Mouse (Mus musculus) C2C12 (cell line): ENCODE measurements around the gene Igsf21. TPM values are rescaled to one million over a fixed set of nuclear protein-coding genes. Genes with fewer than 3 reads are reported as not detected.

Experiments used
- H3K27me3 ChIP-seq: one replicate; pipeline ENCODE4 v1.6.1; 2011; ENCODE audit not compliant: control insufficient read depth, insufficient read depth, insufficient read length
- H3K36me3 ChIP-seq: one replicate; pipeline ENCODE4 v1.6.1; 2011; ENCODE audit not compliant: control insufficient read depth, insufficient read depth
- H3K4me3 ChIP-seq: one replicate; pipeline ENCODE4 v1.5.1; 2011; ENCODE audit warnings: mild to moderate bottlenecking, control low read depth; ENCODE audit not compliant: poor library complexity, insufficient read depth, severe bottlenecking
- H3K79me2 ChIP-seq: one replicate; pipeline ENCODE4 v1.6.1; 2011; ENCODE audit not compliant: control insufficient read depth, insufficient read depth
- H3K79me3 ChIP-seq: one replicate; pipeline ENCODE4 v1.6.1; 2011; ENCODE audit warnings: low read depth, control low read depth
- H3ac ChIP-seq: one replicate; pipeline ENCODE3; 2011; ENCODE audit warnings: low read depth; ENCODE audit not compliant: control insufficient read depth, insufficient read length
- CEBPB ChIP-seq: IDR thresholded peaks from one replicate; pipeline ENCODE4 v1.6.1; 2011; ENCODE audit warnings: low read depth, mild to moderate bottlenecking, control low read depth, moderate library complexity
- CTCF ChIP-seq: IDR thresholded peaks from one replicate; pipeline ENCODE4 v1.5.1; 2011; ENCODE audit not compliant: control insufficient read depth, insufficient read depth, insufficient read length
- FOSL1 ChIP-seq: IDR thresholded peaks from one replicate; pipeline ENCODE4 v1.8.0; 2011; ENCODE audit warnings: mild to moderate bottlenecking, low read length; ENCODE audit not compliant: poor library complexity, insufficient read depth, severe bottlenecking
- MAX ChIP-seq: IDR thresholded peaks from one replicate; pipeline ENCODE4 v1.6.1; 2011; ENCODE audit warnings: mild to moderate bottlenecking, control low read depth
- MYOD1 ChIP-seq: IDR thresholded peaks from one replicate; pipeline ENCODE4 v1.6.1; 2011; ENCODE audit warnings: low read depth; ENCODE audit not compliant: control insufficient read depth, insufficient read length
- MYOG ChIP-seq: IDR thresholded peaks from one replicate; pipeline ENCODE4 v1.6.1; 2011; ENCODE audit not compliant: control insufficient read depth, insufficient read length; ENCODE audit errors: extremely low read depth
- USF1 ChIP-seq: IDR thresholded peaks from one replicate; pipeline ENCODE4 v1.6.1; 2011; ENCODE audit warnings: low read depth, mild to moderate bottlenecking, control low read depth, moderate library complexity
- long read RNA-seq, 2 experiments: library from polyadenylated mRNA; unstranded; transcript quantifications; one replicate each; pipeline ENCODE4 v2.0.0; 2019 to 2020
- polyA plus RNA-seq: library from polyadenylated mRNA; unstranded; fragments of >200 nt; fragmentation: generic; extraction: Trizol; gene quantifications from one replicate; pipeline ENCODE4 v1.2.1, GENCODE M21; 2012; ENCODE audit warnings: missing spikeins

Gene Igsf21
- not detected for polyA plus RNA-seq
- long read RNA-seq, experiment 1, result 0 reads
- long read RNA-seq, experiment 2, result 0 reads

DNA sequence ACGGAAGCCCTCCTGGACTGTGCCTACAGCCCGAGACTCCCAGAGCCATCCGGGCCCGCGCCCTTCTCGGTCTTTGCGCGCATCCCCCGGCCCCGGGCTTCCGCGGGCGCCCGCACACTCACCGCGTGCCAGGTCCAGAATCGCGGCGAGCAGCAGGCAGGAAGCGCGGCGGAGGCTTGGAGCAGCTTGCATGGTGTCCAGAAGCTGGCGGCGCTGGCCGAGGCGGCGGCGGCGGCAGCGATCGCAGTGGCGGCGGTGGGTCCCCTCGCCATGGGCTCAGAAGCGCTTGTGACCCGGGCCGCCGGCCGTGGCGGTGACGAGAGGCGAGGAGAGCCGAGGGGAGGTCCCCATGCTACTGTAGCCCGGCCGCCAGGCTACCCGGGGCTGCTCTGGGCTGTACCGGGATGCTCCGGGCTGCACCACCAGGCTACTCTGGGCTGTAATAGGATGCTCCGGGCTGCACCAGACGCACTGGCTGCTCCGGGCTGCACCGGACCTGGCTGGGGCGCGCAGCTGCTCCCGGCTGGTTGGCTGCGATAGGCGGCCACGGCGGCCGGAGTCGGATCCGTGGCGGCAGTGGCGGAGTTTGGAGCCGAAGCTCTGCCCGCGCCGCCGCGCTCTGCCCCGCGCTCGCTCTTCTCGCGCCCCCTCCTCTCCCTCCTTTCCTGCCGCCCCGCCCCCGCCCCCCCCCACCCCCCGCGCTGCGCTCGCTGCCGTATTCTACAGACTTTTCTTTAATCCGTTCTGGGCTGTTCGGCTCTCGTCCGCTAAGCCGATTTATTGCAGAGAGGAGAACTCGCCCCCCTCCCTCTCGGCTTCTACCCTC, at the start of gene Igsf21:
Gene Igsf21 (minus strand): TSS at position 605 of the 826 bp plus-strand sequence.
- no peak within 1 kb of the TSS for H3ac ChIP-seq
- H3K79me2 ChIP-seq, result no peaks in the 10 kb centered on the region
- no peak for TF ChIP-seq FOSL1
- TF ChIP-seq CEBPB, result no peak
- TF ChIP-seq MYOD1, result no peak
- TF ChIP-seq CTCF, result no peak
- TF ChIP-seq MAX, result no peak
- TF ChIP-seq USF1, result no peak
- no peak for TF ChIP-seq MYOG
- H3K4me3 ChIP-seq, result no peak within 1 kb of the TSS
- H3K27me3 ChIP-seq, result peaks cover 58% of the 10 kb centered on the region
- no peaks in the 10 kb centered on the region for H3K79me3 ChIP-seq
- H3K36me3 ChIP-seq, result no peaks in the 10 kb centered on the region

DNA sequence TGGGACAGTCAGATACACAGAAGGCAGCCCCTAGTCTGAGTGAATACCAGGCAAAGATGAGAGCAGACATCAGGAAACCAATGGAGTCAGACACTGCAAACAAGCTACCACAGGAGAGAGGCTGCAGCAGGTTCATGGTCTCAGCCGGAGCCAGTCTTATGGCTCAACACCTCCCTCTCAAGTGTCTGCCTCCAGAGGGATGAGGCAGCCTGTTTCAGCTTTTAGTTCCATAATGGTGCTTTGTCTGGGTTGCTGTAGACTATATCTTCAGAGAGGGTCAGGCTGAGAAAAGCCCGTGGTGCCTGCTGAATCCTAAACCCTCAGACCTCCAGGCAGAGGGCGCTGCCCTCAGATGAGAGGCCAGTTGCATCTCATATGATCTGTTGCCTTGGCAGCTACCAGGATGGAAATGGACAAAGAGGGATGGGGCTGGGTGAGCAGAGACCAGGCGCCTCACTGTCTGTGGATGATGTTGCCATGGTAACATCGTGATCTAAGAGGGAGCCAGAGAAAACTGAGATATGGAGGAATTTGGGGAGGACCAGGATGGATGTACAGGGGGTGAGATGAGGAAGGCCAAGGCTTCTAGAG, 39.2 kb upstream of the Igsf21 start:
- no peaks in the 10 kb centered on the region for H3K79me2 ChIP-seq
- no peak for TF ChIP-seq MYOD1
- no peak for TF ChIP-seq MYOG
- no peak for TF ChIP-seq CTCF
- TF ChIP-seq FOSL1, result no peak
- TF ChIP-seq USF1, result no peak
- no peak for TF ChIP-seq CEBPB
- TF ChIP-seq MAX, result no peak
- H3K27me3 ChIP-seq, result no peaks in the 10 kb centered on the region
- no peaks in the 10 kb centered on the region for H3K79me3 ChIP-seq
- no peak overlapping the region for H3ac ChIP-seq
- H3K36me3 ChIP-seq, result no peaks in the 10 kb centered on the region
- no peak overlapping the region for H3K4me3 ChIP-seq

DNA sequence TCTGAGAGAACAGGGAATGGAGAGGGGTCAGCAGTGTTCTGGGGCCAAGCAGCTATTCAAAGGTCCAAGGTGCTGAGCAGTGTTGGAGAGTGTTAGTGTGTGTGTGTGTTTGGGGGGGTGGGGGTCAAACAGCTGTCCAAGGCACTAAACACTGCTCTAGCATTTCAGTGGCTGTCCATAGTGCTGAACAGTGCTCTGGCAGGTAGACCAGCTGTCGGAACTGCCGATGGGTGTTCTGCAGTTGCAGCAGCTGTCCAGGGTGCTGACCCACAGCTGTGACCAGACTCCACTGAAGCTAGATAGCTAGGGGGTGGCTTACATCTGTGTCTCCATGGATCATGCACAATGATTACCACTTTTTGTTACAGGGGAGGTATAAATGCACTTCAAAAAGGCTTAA, 36.8 kb upstream of the Igsf21 start:
- no peaks in the 10 kb centered on the region for H3K79me2 ChIP-seq
- H3K4me3 ChIP-seq, result no peak overlapping the region
- H3K27me3 ChIP-seq, result no peaks in the 10 kb centered on the region
- H3K36me3 ChIP-seq, result no peaks in the 10 kb centered on the region
- H3K79me3 ChIP-seq, result no peaks in the 10 kb centered on the region
- TF ChIP-seq MAX, result peak; percentile 70
- no peak for TF ChIP-seq FOSL1
- no peak for TF ChIP-seq MYOG
- no peak for TF ChIP-seq CTCF
- TF ChIP-seq CEBPB, result no peak
- TF ChIP-seq USF1, result no peak
- H3ac ChIP-seq, result no peak overlapping the region

DNA sequence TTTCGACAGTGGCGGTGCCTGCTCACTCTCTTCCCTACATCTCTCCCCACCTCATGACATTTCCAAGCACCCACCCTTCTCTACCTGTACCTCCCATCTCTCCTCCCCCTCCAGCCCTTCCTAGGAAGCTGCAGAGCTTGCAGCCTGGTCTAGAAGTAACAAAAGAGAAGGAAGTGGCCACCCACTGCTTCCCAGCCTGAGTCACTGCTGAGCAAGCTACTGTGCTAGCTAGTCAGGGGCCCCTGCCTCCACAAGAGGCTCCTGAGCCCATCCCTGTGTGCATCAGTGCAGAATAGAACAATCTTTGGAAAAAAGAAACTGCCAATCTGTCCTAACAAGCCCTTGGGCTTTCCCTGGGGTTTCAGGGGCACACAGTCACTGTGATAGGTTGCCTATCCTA, 31.7 kb upstream of the Igsf21 start:
- Histone ChIP-seq H3ac (no peak overlapping the region), H3K79me3 (no peaks in the 10 kb centered on the region), H3K27me3 (no peaks in the 10 kb centered on the region), H3K4me3 (no peak overlapping the region), H3K79me2 (no peaks in the 10 kb centered on the region), H3K36me3 (no peaks in the 10 kb centered on the region)
- no peak for TF ChIP-seq MYOG
- TF ChIP-seq USF1, result no peak
- no peak for TF ChIP-seq MAX
- no peak for TF ChIP-seq FOSL1
- TF ChIP-seq MYOD1, result no peak
- no peak for TF ChIP-seq CTCF
- TF ChIP-seq CEBPB, result no peak

DNA sequence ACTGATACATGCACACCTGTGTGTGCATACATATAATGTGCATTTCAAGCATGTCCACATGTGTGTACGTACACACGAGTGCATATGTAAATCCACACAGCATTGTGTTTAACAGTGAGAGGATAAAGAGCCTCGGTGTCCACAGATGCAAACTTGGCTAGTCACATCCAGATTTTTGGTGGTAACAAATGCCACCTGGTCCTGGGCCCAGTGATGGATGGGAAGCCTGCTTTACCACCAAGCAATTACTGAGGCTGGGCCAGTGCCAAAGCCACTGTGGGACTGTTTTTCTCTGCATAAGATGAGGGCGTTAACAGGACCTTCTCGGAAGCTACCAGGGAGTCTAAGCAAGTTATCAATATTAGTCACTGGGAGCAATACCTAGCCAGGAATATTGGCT, 25.3 kb upstream of the Igsf21 start:
- no peaks in the 10 kb centered on the region for H3K79me2 ChIP-seq

More for the DNA sequence above, 25.3 kb upstream of the Igsf21 start:
- Histone ChIP-seq H3ac (no peak overlapping the region), H3K36me3 (no peaks in the 10 kb centered on the region), H3K4me3 (no peak overlapping the region), H3K79me3 (no peaks in the 10 kb centered on the region), H3K27me3 (no peaks in the 10 kb centered on the region)
- TF ChIP-seq FOSL1, result no peak
- TF ChIP-seq USF1, result no peak
- no peak for TF ChIP-seq MAX
- no peak for TF ChIP-seq CTCF
